Mouse (Mus musculus): ENCODE data around the gene Ift88. TPM values are rescaled to one million over a fixed set of nuclear protein-coding genes. Genes with fewer than 3 reads are reported as not detected.

Gene Ift88
- polyA plus RNA-seq, 1 experiment from 2014 or later = 6.8 TPM

DNA sequence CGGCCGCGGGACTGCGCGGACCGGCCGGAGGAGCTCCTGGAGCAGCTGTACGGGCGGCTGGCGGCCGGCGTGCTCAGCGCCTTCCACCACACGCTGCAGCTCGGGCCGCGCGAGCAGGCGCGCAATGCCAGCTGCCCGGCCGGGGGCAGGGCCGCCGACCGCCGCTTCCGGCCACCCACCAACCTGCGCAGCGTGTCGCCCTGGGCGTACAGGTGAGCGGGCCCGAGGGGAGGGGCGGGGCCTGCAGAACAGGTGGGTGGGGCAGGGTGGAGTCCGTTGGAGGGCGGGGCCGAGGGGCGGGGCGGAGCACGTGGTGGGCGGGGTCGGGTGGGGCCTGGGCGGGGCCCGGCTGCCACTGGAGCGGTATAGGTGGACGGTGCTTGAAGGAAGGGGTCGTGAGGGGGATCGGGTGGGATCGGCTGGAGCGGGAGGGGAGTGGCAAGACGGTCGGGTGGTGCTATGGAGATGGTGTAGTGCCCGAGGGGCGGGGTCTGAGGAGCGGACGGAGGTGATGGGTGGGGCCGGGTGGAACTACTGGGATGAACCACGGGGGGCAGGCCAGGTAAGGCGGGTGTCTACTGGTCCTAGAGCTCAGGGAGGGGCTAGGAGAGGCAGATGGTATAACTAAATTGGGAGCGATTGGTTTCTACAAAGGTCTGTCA lies 101.7 kb downstream of the Ift88 start:
- Histone ChIP-seq H3K4me1 (ENCODE audit: control insufficient read depth in 2 of 2, insufficient read depth in 2 of 2, low read length in 2 of 2) (peaks cover 11 to 12% of the 10 kb centered on the region in 2 experiments), H3K4me3 (ENCODE audit: control insufficient read depth in 1 of 2, insufficient read depth in 1 of 2, low read depth in 1 of 2, low read length in 2 of 2) (peak overlapping the region; percentile 78 to 88), H3K36me3 (ENCODE audit: control insufficient read depth, insufficient read depth, low read length) (no peaks in the 10 kb centered on the region), H3K27me3 (ENCODE audit: control insufficient read depth, insufficient read depth, low read length) (peaks cover 25% of the 10 kb centered on the region), H3K9me3 (ENCODE audit: control insufficient read depth, low read length) (no peaks in the 10 kb centered on the region; the same call in 1 of the 2 replicates), H3K9ac (ENCODE audit: low read length) (peak overlapping the region; percentile 76), H3K4me2 (ENCODE audit: low read length) (peak overlapping the region; percentile 80), H3K27ac (replicated peaks in 1 of 2; ENCODE audit: control insufficient read depth in 1 of 2, insufficient read depth in 1 of 2, low read depth in 2 of 2, low read length in 2 of 2) (no peak overlapping the region)
- peak; percentile 58 for ATAC-seq (ENCODE audit: insufficient number of reproducible peaks, insufficient read depth, low FRiP score, low read depth)
- 2% methylated on average over 45 of the region's 60 CpGs for WGBS

DNA sequence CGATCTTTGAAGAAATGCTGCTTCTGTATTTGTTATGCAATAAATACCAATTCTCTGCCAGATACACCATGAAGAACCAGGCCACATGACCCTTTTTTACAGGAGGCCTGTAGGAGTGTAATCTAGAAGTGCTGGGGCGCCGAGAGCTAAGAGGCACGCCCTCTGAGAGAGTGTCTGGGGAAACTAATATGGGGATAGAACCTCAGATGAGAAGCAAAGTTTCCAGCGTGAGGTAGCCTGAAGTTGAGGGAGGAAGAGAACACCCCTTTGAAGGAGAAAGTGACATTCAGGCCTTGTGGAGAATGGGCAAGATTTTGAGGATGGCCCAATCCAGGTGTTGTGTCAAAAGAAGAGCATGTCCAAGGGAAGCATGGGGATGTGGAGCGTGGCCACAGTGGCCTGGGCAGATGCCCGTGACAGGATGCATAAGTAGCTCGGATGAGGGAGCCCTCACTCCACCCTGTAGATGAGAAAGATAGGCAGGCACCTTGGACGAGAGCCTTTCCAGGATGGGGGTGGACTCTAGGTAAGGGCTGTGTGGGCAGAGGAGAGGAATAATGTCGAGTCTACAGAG lies 102.3 kb downstream of the Ift88 start:
- Histone ChIP-seq H3K27me3 (ENCODE audit: control insufficient read depth, insufficient read depth, low read length) (peaks cover 25% of the 10 kb centered on the region), H3K9me3 (ENCODE audit: control insufficient read depth, low read length) (no peaks in the 10 kb centered on the region; the same call in 1 of the 2 replicates), H3K4me2 (ENCODE audit: low read length) (peak overlapping the region; percentile 80), H3K4me1 (ENCODE audit: control insufficient read depth in 2 of 2, insufficient read depth in 2 of 2, low read length in 2 of 2) (peaks cover 11 to 12% of the 10 kb centered on the region in 2 experiments), H3K4me3 (ENCODE audit: control insufficient read depth in 1 of 2, insufficient read depth in 1 of 2, low read depth in 1 of 2, low read length in 2 of 2) (peak overlapping the region; percentile 78 to 88; a peak in 2 of 4 replicates), H3K27ac (replicated peaks in 1 of 2; ENCODE audit: control insufficient read depth in 1 of 2, insufficient read depth in 1 of 2, low read depth in 2 of 2, low read length in 2 of 2) (no peak overlapping the region), H3K9ac (ENCODE audit: low read length) (no peak overlapping the region), H3K36me3 (ENCODE audit: control insufficient read depth, insufficient read depth, low read length) (no peaks in the 10 kb centered on the region)
- WGBS = 58% methylated on average over 10 of the region's 10 CpGs
- ATAC-seq (ENCODE audit: insufficient number of reproducible peaks, insufficient read depth, low FRiP score, low read depth) = no peak

DNA sequence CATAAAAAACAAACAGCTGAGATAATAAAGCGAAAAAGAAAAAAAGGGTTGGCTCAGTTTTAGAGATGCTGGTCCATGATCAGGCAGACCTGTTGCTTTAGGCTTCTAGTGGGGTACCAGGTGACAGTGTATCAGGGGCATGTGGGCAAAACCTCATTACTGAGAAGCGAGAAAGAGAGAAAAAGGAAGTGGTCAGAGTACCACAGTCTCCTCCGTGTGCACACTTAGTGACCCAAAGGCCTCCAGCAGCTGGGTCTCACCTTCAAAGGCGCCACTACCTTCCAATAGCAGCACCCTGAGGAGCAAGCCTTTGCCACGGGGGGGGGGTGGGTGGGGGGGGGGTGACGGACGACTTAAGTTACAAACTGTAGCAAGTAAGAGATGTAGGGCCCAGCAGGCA lies 103.3 kb downstream of the Ift88 start:
- Histone ChIP-seq H3K27ac (replicated peaks in 1 of 2; ENCODE audit: control insufficient read depth in 1 of 2, insufficient read depth in 1 of 2, low read depth in 2 of 2, low read length in 2 of 2) (no peak overlapping the region), H3K36me3 (ENCODE audit: control insufficient read depth, insufficient read depth, low read length) (no peaks in the 10 kb centered on the region), H3K4me1 (ENCODE audit: control insufficient read depth in 2 of 2, insufficient read depth in 2 of 2, low read length in 2 of 2) (peaks cover 11 to 12% of the 10 kb centered on the region in 2 experiments), H3K4me3 (ENCODE audit: control insufficient read depth in 1 of 2, insufficient read depth in 1 of 2, low read depth in 1 of 2, low read length in 2 of 2) (no peak overlapping the region), H3K27me3 (ENCODE audit: control insufficient read depth, insufficient read depth, low read length) (peaks cover 25% of the 10 kb centered on the region), H3K4me2 (ENCODE audit: low read length) (no peak overlapping the region), H3K9ac (ENCODE audit: low read length) (no peak overlapping the region), H3K9me3 (ENCODE audit: control insufficient read depth, low read length) (no peaks in the 10 kb centered on the region; the same call in 1 of the 2 replicates)
- ATAC-seq (ENCODE audit: insufficient number of reproducible peaks, insufficient read depth, low FRiP score, low read depth) = no peak
- 40% methylated on average over 7 of the region's 7 CpGs for WGBS

DNA sequence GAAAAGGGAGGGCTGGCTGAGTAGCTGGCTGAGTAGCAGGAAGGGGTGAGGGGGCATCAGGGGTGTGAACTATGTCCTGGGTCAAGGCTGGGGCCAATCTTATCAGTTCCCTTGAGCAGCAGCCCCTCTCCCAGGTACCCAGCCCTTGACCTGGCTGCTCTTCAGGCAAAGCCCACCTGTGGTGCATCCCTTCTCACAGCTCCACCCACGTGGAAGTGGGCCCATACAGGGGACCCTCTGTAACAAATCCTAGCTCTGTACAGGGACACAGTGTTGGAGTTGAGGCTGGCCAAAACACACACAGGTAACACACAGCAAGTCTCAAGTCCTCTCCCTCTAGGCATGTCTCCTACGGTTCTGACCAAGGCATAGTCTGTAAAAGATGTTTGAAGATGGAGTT lies 103.7 kb downstream of the Ift88 start:
- no peak overlapping the region for H3K9ac ChIP-seq (ENCODE audit: low read length)
- H3K36me3 ChIP-seq (ENCODE audit: control insufficient read depth, insufficient read depth, low read length) = no peaks in the 10 kb centered on the region
- H3K4me2 ChIP-seq (ENCODE audit: low read length) = no peak overlapping the region
- H3K27ac ChIP-seq (replicated peaks in 1 of 2; ENCODE audit: control insufficient read depth in 1 of 2, insufficient read depth in 1 of 2, low read depth in 2 of 2, low read length in 2 of 2) = no peak overlapping the region
- peaks cover 25% of the 10 kb centered on the region for H3K27me3 ChIP-seq (ENCODE audit: control insufficient read depth, insufficient read depth, low read length)
- no peaks in the 10 kb centered on the region; the same call in 1 of the 2 replicates for H3K9me3 ChIP-seq (ENCODE audit: control insufficient read depth, low read length)
- no peak for ATAC-seq (ENCODE audit: insufficient number of reproducible peaks, insufficient read depth, low FRiP score, low read depth)
- H3K4me3 ChIP-seq (ENCODE audit: control insufficient read depth in 1 of 2, insufficient read depth in 1 of 2, low read depth in 1 of 2, low read length in 2 of 2) = no peak overlapping the region
- WGBS = 43% methylated on average over 2 of the region's 2 CpGs
- peaks cover 11 to 12% of the 10 kb centered on the region in 2 experiments for H3K4me1 ChIP-seq (ENCODE audit: control insufficient read depth in 2 of 2, insufficient read depth in 2 of 2, low read length in 2 of 2)

DNA sequence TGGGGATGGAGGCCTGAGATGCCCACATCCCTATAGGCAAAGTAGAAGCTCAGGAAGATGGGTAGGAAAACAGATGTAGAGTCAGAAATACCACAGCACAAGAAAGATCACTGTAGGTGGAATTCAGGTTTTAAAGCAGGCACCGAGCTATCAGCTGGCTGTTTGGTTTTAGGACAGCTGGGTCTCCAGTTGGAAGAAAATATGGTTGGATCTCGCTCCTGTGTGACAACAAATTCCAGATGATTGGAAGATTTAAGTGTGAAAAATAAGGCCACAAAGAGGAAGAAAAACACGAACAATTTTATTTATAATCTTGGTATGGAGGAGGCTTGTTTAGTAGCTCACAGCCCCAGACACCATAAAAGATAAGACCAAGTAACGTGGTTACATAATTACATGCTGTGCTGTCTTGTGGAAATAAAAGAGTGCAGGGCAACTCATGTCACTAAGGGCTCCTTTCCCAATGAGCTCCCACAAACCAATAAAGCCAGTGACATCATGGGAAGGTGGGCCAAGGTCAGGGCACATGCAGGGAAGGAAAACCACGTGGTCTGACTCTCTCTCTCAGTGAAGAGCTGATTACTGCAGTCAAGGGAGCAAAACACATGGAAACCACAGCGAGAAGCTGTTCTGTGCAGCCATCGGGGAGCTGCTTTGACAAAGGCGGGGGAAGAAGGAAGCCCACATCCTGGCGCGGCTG lies 105.4 kb downstream of the Ift88 start:
- peaks cover 16 to 18% of the 10 kb centered on the region in 2 experiments for H3K4me1 ChIP-seq (ENCODE audit: control insufficient read depth in 2 of 2, insufficient read depth in 2 of 2, low read length in 2 of 2)
- ATAC-seq (ENCODE audit: insufficient number of reproducible peaks, insufficient read depth, low FRiP score, low read depth) = no peak
- 50% methylated on average over 10 of the region's 10 CpGs for whole genome bisulfite sequencing
- H3K4me3 ChIP-seq (ENCODE audit: control insufficient read depth in 1 of 2, insufficient read depth in 1 of 2, low read depth in 1 of 2, low read length in 2 of 2) = no peak overlapping the region
- H3K27me3 ChIP-seq (ENCODE audit: control insufficient read depth, insufficient read depth, low read length) = peaks cover 17% of the 10 kb centered on the region
- H3K4me2 ChIP-seq (ENCODE audit: low read length) = no peak overlapping the region
- no peak overlapping the region for H3K27ac ChIP-seq (replicated peaks in 1 of 2; ENCODE audit: control insufficient read depth in 1 of 2, insufficient read depth in 1 of 2, low read depth in 2 of 2, low read length in 2 of 2)
- H3K9ac ChIP-seq (ENCODE audit: low read length) = no peak overlapping the region
- no peaks in the 10 kb centered on the region for H3K36me3 ChIP-seq (ENCODE audit: control insufficient read depth, insufficient read depth, low read length)
- H3K9me3 ChIP-seq (ENCODE audit: control insufficient read depth, low read length) = no peaks in the 10 kb centered on the region

DNA sequence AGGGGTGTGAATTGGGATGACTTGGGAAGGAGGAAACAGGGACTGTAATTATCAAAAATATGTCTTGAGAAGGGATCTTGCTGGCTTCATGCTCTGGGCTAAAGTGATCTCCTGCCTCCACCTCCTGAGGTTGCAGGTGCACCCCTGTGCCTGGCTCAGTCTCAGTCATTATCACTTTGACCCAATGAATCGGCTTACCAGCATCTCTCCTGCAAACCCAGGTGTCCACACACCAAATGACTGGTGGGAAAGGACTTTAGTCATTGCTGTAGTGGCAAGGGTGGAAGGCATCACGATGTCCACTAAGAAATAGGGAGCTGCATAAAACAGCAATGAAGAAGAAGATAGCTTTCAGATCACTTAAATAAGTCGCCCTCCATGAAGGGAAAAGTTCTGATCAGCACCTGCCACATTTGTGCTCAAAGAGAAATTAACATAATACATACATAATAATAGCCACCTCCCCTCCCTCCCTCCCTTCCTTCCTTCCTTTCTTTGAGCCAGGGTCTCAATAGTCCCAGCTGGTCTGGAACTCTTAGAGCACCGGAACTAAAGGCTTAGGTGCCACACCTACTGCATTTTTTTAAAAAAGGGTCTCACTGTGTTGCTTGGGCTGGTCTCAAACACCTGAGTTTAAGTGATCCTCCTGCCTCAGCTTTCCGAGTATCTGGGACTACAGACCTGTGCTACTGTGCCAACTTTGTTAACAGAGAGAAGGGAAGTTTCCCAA lies 106.1 kb downstream of the Ift88 start:
- no peak overlapping the region for H3K27ac ChIP-seq (replicated peaks in 1 of 2; ENCODE audit: control insufficient read depth in 1 of 2, insufficient read depth in 1 of 2, low read depth in 2 of 2, low read length in 2 of 2)
- peaks cover 17% of the 10 kb centered on the region for H3K27me3 ChIP-seq (ENCODE audit: control insufficient read depth, insufficient read depth, low read length)

DNA sequence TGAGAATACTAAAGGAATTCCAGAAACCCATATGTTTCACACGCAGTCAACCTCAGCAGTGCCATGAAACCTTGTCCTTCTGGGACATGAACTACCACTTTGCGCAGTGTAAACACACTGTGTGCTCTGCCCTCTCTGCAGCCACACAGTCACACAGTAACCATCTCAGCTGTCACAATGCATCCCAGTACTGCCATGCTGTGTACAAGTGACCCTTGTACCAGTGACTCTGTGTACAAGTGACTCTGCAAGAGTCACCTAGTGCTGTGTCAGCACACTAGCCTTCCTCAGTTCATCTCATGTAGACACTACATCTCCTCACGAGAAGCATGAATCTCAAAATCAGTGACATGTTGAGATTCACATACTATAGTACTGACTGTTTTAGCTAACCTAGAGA lies 108.7 kb downstream of the Ift88 start:
- Histone ChIP-seq H3K4me3 (ENCODE audit: control insufficient read depth in 1 of 2, insufficient read depth in 1 of 2, low read depth in 1 of 2, low read length in 2 of 2) (no peak overlapping the region), H3K4me1 (ENCODE audit: control insufficient read depth in 2 of 2, insufficient read depth in 2 of 2, low read length in 2 of 2) (peaks cover 42 to 49% of the 10 kb centered on the region in 2 experiments), H3K36me3 (ENCODE audit: control insufficient read depth, insufficient read depth, low read length) (no peaks in the 10 kb centered on the region), H3K9me3 (ENCODE audit: control insufficient read depth, low read length) (no peaks in the 10 kb centered on the region), H3K27me3 (ENCODE audit: control insufficient read depth, insufficient read depth, low read length) (peaks cover 9% of the 10 kb centered on the region; the same call in 1 of the 2 replicates), H3K9ac (ENCODE audit: low read length) (no peak overlapping the region), H3K4me2 (ENCODE audit: low read length) (no peak overlapping the region), H3K27ac (replicated peaks in 1 of 2; ENCODE audit: control insufficient read depth in 1 of 2, insufficient read depth in 1 of 2, low read depth in 2 of 2, low read length in 2 of 2) (no peak overlapping the region)
- 79% methylated on average over 3 of the region's 3 CpGs for WGBS
- ATAC-seq (ENCODE audit: insufficient number of reproducible peaks, insufficient read depth, low FRiP score, low read depth) = no peak

More for the DNA sequence above, 106.1 kb downstream of the Ift88 start:
- 67% methylated on average over 5 of the region's 5 CpGs for WGBS
- no peak overlapping the region for H3K4me3 ChIP-seq (ENCODE audit: control insufficient read depth in 1 of 2, insufficient read depth in 1 of 2, low read depth in 1 of 2, low read length in 2 of 2)
- no peak overlapping the region for H3K4me2 ChIP-seq (ENCODE audit: low read length)
- no peaks in the 10 kb centered on the region for H3K36me3 ChIP-seq (ENCODE audit: control insufficient read depth, insufficient read depth, low read length)
- peaks cover 21 to 25% of the 10 kb centered on the region in 2 experiments for H3K4me1 ChIP-seq (ENCODE audit: control insufficient read depth in 2 of 2, insufficient read depth in 2 of 2, low read length in 2 of 2)
- no peaks in the 10 kb centered on the region for H3K9me3 ChIP-seq (ENCODE audit: control insufficient read depth, low read length)
- no peak for ATAC-seq (ENCODE audit: insufficient number of reproducible peaks, insufficient read depth, low FRiP score, low read depth)
- no peak overlapping the region for H3K9ac ChIP-seq (ENCODE audit: low read length)

Data from heart, embryonic 14.5 days (tissue).